Mouse (Mus musculus): ENCODE data around the gene Afg3l1. TPM values are rescaled to one million over a fixed set of nuclear protein-coding genes. Genes with fewer than 3 reads are reported as not detected.
A peak's percentile ranks its signal among the peaks of the same experiment; 100 is the strongest.
"Not testable (repeated sequence)": the region's sequence is repeated elsewhere in the genome, so short reads cannot be mapped to it uniquely, and the experiment has no call there.

Afg3l1 gene
- 19.4 and 22.3 TPM in 2 replicates for polyA plus RNA-seq (2012; rRNA removed)

- under 1% methylated on average over 58 of the region's 58 CpGs for WGBS
Measured at GRCm38 (mm10) chr8:123477737-123478258, at the start of gene Afg3l1. Afg3l1 (plus strand) TSS chr8:123477903.

GRCm38 (mm10) chr8:123428343-123428893 is 49.3 kb upstream of the Afg3l1 start:
- DNase-seq (ENCODE audit: low read depth, low spot score), result no peak
- WGBS, result 98% methylated on average over 29 of the region's 29 CpGs

More at GRCm38 (mm10) chr8:123477737-123478258, at the start of gene Afg3l1:
- DNase-seq (ENCODE audit: low read depth, low spot score), result peak; percentile 64

GRCm38 (mm10) chr8:123428939-123429721 is 48.6 kb upstream of the Afg3l1 start:
- no peak for DNase-seq (ENCODE audit: low read depth, low spot score)
- 96% methylated on average over 23 of the region's 23 CpGs for WGBS

GRCm38 (mm10) chr8:123429722-123430013 is 48.0 kb upstream of the Afg3l1 start:
- 96% methylated on average over 15 of the region's 15 CpGs for WGBS
- not testable (repeated sequence) for DNase-seq (ENCODE audit: low read depth, low spot score)

GRCm38 (mm10) chr8:123430936-123431335 is 46.8 kb upstream of the Afg3l1 start:
- DNase-seq (ENCODE audit: low read depth, low spot score), result not testable (repeated sequence)
- 88% methylated on average over 8 of the region's 8 CpGs for WGBS

GRCm38 (mm10) chr8:123431616-123432365 is 45.9 kb upstream of the Afg3l1 start:
- no peak for DNase-seq (ENCODE audit: low read depth, low spot score)
- 95% methylated on average over 25 of the region's 25 CpGs for WGBS

- 95% methylated on average over 16 of the region's 16 CpGs for WGBS
- no peak for DNase-seq (ENCODE audit: low read depth, low spot score)
Measured at GRCm38 (mm10) chr8:123432381-123432780, 45.3 kb upstream of the Afg3l1 start.

- WGBS, result 97% methylated on average over 47 of the region's 47 CpGs
- DNase-seq (ENCODE audit: low read depth, low spot score), result not testable (repeated sequence)
Measured at GRCm38 (mm10) chr8:123433241-123433974, 44.3 kb upstream of the Afg3l1 start.

- WGBS, result 87% methylated on average over 2 of the region's 2 CpGs
- no peak for DNase-seq (ENCODE audit: low read depth, low spot score)
Measured at GRCm38 (mm10) chr8:123441788-123442187, 35.9 kb upstream of the Afg3l1 start.

- WGBS, result 79% methylated on average over 5 of the region's 5 CpGs
- DNase-seq (ENCODE audit: low read depth, low spot score), result no peak
Measured at GRCm38 (mm10) chr8:123442351-123442750, 35.4 kb upstream of the Afg3l1 start.

GRCm38 (mm10) chr8:123442871-123443575 is 34.7 kb upstream of the Afg3l1 start:
- DNase-seq (ENCODE audit: low read depth, low spot score), result peak; percentile 67
- WGBS, result under 1% methylated on average over 41 of the region's 41 CpGs

- peak; percentile 33 for DNase-seq (ENCODE audit: low read depth, low spot score)
- WGBS, result 10% methylated on average over 4 of the region's 4 CpGs
Measured at GRCm38 (mm10) chr8:123443576-123443921, 34.2 kb upstream of the Afg3l1 start.

GRCm38 (mm10) chr8:123444131-123444530 is 33.6 kb upstream of the Afg3l1 start:
- DNase-seq (ENCODE audit: low read depth, low spot score), result no peak
- 84% methylated on average over 6 of the region's 6 CpGs for WGBS

- 84% methylated on average over 10 of the region's 10 CpGs for WGBS
- DNase-seq (ENCODE audit: low read depth, low spot score), result no peak
Measured at GRCm38 (mm10) chr8:123445981-123446380, 31.7 kb upstream of the Afg3l1 start.

GRCm38 (mm10) chr8:123446799-123447198 is 30.9 kb upstream of the Afg3l1 start:
- DNase-seq (ENCODE audit: low read depth, low spot score), result no peak
- 86% methylated on average over 6 of the region's 6 CpGs for WGBS

- 89% methylated on average over 5 of the region's 5 CpGs for WGBS
Measured at GRCm38 (mm10) chr8:123450783-123451182, 26.9 kb upstream of the Afg3l1 start.

GRCm38 (mm10) chr8:123451747-123452146 is 26.0 kb upstream of the Afg3l1 start:
- 96% methylated on average over 12 of the region's 12 CpGs for WGBS
- not testable (repeated sequence) for DNase-seq (ENCODE audit: low read depth, low spot score)

More at GRCm38 (mm10) chr8:123450783-123451182, 26.9 kb upstream of the Afg3l1 start:
- no peak for DNase-seq (ENCODE audit: low read depth, low spot score)

- WGBS, result 49% methylated on average over 4 of the region's 4 CpGs
- no peak for DNase-seq (ENCODE audit: low read depth, low spot score)
Measured at GRCm38 (mm10) chr8:123452149-123452548, 25.6 kb upstream of the Afg3l1 start.

- 76% methylated on average over 7 of the region's 7 CpGs for WGBS
- no peak for DNase-seq (ENCODE audit: low read depth, low spot score)
Measured at GRCm38 (mm10) chr8:123453291-123453690, 24.4 kb upstream of the Afg3l1 start.
